Mouse (Mus musculus): ENCODE results near the gene Kcna4. TPM values are rescaled to one million over a fixed set of nuclear protein-coding genes. Genes with fewer than 3 reads are reported as not detected.

The Kcna4 gene
- 6.6 and 6.8 TPM in 2 replicates for polyA plus RNA-seq (2015; fragmentation: Nextera tagmentation; extraction: Ambion mirVana)

- Histone ChIP-seq H3K27me3 (replicated peaks) (peaks cover 10% of the 10 kb centered on the region), H3K9ac (peak within 1 kb of the TSS; percentile 83), H3K9me3 (no peaks in the 10 kb centered on the region), H3K36me3 (peaks cover 12% of the 10 kb centered on the region), H3K4me2 (peak within 1 kb of the TSS; percentile 71), H3K4me1 (0 out of 2 replicates have a peak, but pooled peaks cover 13% of the 10 kb centered on the region), H3K27ac (replicated peaks) (peak within 1 kb of the TSS; percentile 64), H3K4me3 (peak within 1 kb of the TSS; percentile 66)
- 5% methylated on average over 24 of the region's 24 CpGs for WGBS
- ATAC-seq (ENCODE audit: extremely low read depth, insufficient number of reproducible peaks, low FRiP score, low TSS enrichment), result peak; percentile 82
Observed at GRCm38 (mm10) chr2:107289990-107290696, at the start of gene Kcna4. Kcna4 (plus strand) TSS chr2:107290639.

GRCm38 (mm10) chr2:107258091-107258490 is 32.3 kb upstream of the Kcna4 start:
- no peaks in the 10 kb centered on the region for H3K27me3 ChIP-seq (replicated peaks)
- H3K9me3 ChIP-seq, result no peaks in the 10 kb centered on the region
- 0 out of 2 replicates have a peak, but pooled peaks cover 6% of the 10 kb centered on the region for H3K4me1 ChIP-seq
- ATAC-seq (ENCODE audit: extremely low read depth, insufficient number of reproducible peaks, low FRiP score, low TSS enrichment), result no peak
- H3K9ac ChIP-seq, result no peak overlapping the region
- WGBS, result 45% methylated on average over 3 of the region's 3 CpGs
- no peak overlapping the region for H3K27ac ChIP-seq (replicated peaks)
- H3K4me2 ChIP-seq, result no peak overlapping the region
- no peaks in the 10 kb centered on the region for H3K36me3 ChIP-seq
- H3K4me3 ChIP-seq, result no peak overlapping the region

GRCm38 (mm10) chr2:107266251-107266650 is 24.2 kb upstream of the Kcna4 start:
- Histone ChIP-seq H3K4me3 (no peak overlapping the region), H3K4me1 (peaks cover 3% of the 10 kb centered on the region; the same call in 1 of the 2 replicates), H3K4me2 (no peak overlapping the region), H3K27me3 (replicated peaks) (no peaks in the 10 kb centered on the region), H3K27ac (replicated peaks) (no peak overlapping the region), H3K36me3 (no peaks in the 10 kb centered on the region), H3K9me3 (no peaks in the 10 kb centered on the region), H3K9ac (no peak overlapping the region)
- ATAC-seq (ENCODE audit: extremely low read depth, insufficient number of reproducible peaks, low FRiP score, low TSS enrichment), result no peak
- 57% methylated on average over 2 of the region's 2 CpGs for WGBS

GRCm38 (mm10) chr2:107270050-107270449 is 20.4 kb upstream of the Kcna4 start:
- whole genome bisulfite sequencing, result 69% methylated on average over 3 of the region's 3 CpGs
- Histone ChIP-seq H3K9me3 (no peaks in the 10 kb centered on the region), H3K9ac (no peak overlapping the region), H3K4me2 (no peak overlapping the region), H3K4me3 (no peak overlapping the region), H3K27ac (replicated peaks) (no peak overlapping the region), H3K27me3 (replicated peaks) (no peaks in the 10 kb centered on the region), H3K4me1 (peaks cover 3% of the 10 kb centered on the region; the same call in 1 of the 2 replicates), H3K36me3 (no peaks in the 10 kb centered on the region)
- ATAC-seq (ENCODE audit: extremely low read depth, insufficient number of reproducible peaks, low FRiP score, low TSS enrichment), result no peak

- ATAC-seq (ENCODE audit: extremely low read depth, insufficient number of reproducible peaks, low FRiP score, low TSS enrichment), result no peak
- Histone ChIP-seq H3K27me3 (replicated peaks) (peaks cover 10% of the 10 kb centered on the region), H3K4me1 (0 out of 2 replicates have a peak, but pooled peaks cover 13% of the 10 kb centered on the region), H3K4me3 (peak overlapping the region; percentile 66), H3K9ac (peak overlapping the region; percentile 83), H3K36me3 (peaks cover 17% of the 10 kb centered on the region), H3K4me2 (peak overlapping the region; percentile 71), H3K27ac (replicated peaks) (peak overlapping the region; percentile 64), H3K9me3 (no peaks in the 10 kb centered on the region)
- under 1% methylated on average over 12 of the region's 12 CpGs for WGBS
Observed at GRCm38 (mm10) chr2:107290697-107291019, 219 bp downstream of the Kcna4 start.

GRCm38 (mm10) chr2:107291142-107291541 is 703 bp downstream of the Kcna4 start:
- H3K4me3 ChIP-seq, result peak overlapping the region; percentile 66
- H3K9me3 ChIP-seq, result no peaks in the 10 kb centered on the region
- H3K36me3 ChIP-seq, result peaks cover 22% of the 10 kb centered on the region
- WGBS, result 4% methylated on average over 16 of the region's 16 CpGs
- H3K9ac ChIP-seq, result peak overlapping the region; percentile 83
- H3K4me1 ChIP-seq, result 0 out of 2 replicates have a peak, but pooled peaks cover 13% of the 10 kb centered on the region
- peaks cover 10% of the 10 kb centered on the region for H3K27me3 ChIP-seq (replicated peaks)
- ATAC-seq (ENCODE audit: extremely low read depth, insufficient number of reproducible peaks, low FRiP score, low TSS enrichment), result no peak
- peak overlapping the region; percentile 71 for H3K4me2 ChIP-seq
- peak overlapping the region; percentile 64 for H3K27ac ChIP-seq (replicated peaks)

GRCm38 (mm10) chr2:107294521-107294920 is 4.1 kb downstream of the Kcna4 start:
- Histone ChIP-seq H3K4me3 (no peak overlapping the region), H3K4me1 (0 out of 2 replicates have a peak, but pooled peaks cover 13% of the 10 kb centered on the region), H3K27me3 (replicated peaks) (peaks cover 6% of the 10 kb centered on the region), H3K27ac (replicated peaks) (no peak overlapping the region), H3K9ac (no peak overlapping the region), H3K4me2 (no peak overlapping the region), H3K9me3 (no peaks in the 10 kb centered on the region), H3K36me3 (peaks cover 32% of the 10 kb centered on the region)
- no peak for ATAC-seq (ENCODE audit: extremely low read depth, insufficient number of reproducible peaks, low FRiP score, low TSS enrichment)
- WGBS, result 84% methylated on average over 7 of the region's 7 CpGs

- Histone ChIP-seq H3K4me3 (no peak overlapping the region), H3K27ac (replicated peaks) (no peak overlapping the region), H3K36me3 (0 out of 2 replicates have a peak, but pooled peaks cover 3% of the 10 kb centered on the region)
Observed at GRCm38 (mm10) chr2:107301886-107302285, 11.4 kb downstream of the Kcna4 start.

GRCm38 (mm10) chr2:107304707-107305106 is 14.3 kb downstream of the Kcna4 start:
- Histone ChIP-seq H3K9ac (peak overlapping the region; percentile 19; the same call in 1 of the 2 replicates), H3K4me2 (no peak overlapping the region), H3K4me1 (peaks cover 26% of the 10 kb centered on the region), H3K27ac (replicated peaks) (peak overlapping the region; percentile 76), H3K4me3 (no peak overlapping the region), H3K36me3 (peaks cover 2% of the 10 kb centered on the region; the same call in 1 of the 2 replicates), H3K9me3 (no peaks in the 10 kb centered on the region), H3K27me3 (replicated peaks) (no peaks in the 10 kb centered on the region)
- ATAC-seq (ENCODE audit: extremely low read depth, insufficient number of reproducible peaks, low FRiP score, low TSS enrichment), result no peak
- WGBS, result 27% methylated on average over 3 of the region's 3 CpGs

More at GRCm38 (mm10) chr2:107301886-107302285, 11.4 kb downstream of the Kcna4 start:
- no peaks in the 10 kb centered on the region for H3K9me3 ChIP-seq
- no peak for ATAC-seq (ENCODE audit: extremely low read depth, insufficient number of reproducible peaks, low FRiP score, low TSS enrichment)
- H3K4me1 ChIP-seq, result peaks cover 23% of the 10 kb centered on the region
- H3K27me3 ChIP-seq (replicated peaks), result no peaks in the 10 kb centered on the region
- no peak overlapping the region for H3K4me2 ChIP-seq
- no peak overlapping the region for H3K9ac ChIP-seq
- 83% methylated on average over 4 of the region's 4 CpGs for WGBS

GRCm38 (mm10) chr2:107306077-107306476 is 15.6 kb downstream of the Kcna4 start:
- WGBS, result 41% methylated on average over 4 of the region's 4 CpGs
- Histone ChIP-seq H3K27ac (replicated peaks) (peak overlapping the region; percentile 76), H3K9me3 (no peaks in the 10 kb centered on the region), H3K4me3 (no peak overlapping the region), H3K4me1 (peaks cover 26% of the 10 kb centered on the region), H3K36me3 (peaks cover 5% of the 10 kb centered on the region; the same call in 1 of the 2 replicates), H3K27me3 (replicated peaks) (no peaks in the 10 kb centered on the region), H3K9ac (no peak overlapping the region), H3K4me2 (peak overlapping the region; percentile 51)
- no peak for ATAC-seq (ENCODE audit: extremely low read depth, insufficient number of reproducible peaks, low FRiP score, low TSS enrichment)

GRCm38 (mm10) chr2:107318636-107319035 is 28.2 kb downstream of the Kcna4 start:
- H3K4me3 ChIP-seq, result no peak overlapping the region
- H3K36me3 ChIP-seq, result no peaks in the 10 kb centered on the region
- no peaks in the 10 kb centered on the region for H3K9me3 ChIP-seq
- no peak for ATAC-seq (ENCODE audit: extremely low read depth, insufficient number of reproducible peaks, low FRiP score, low TSS enrichment)
- no peaks in the 10 kb centered on the region for H3K27me3 ChIP-seq (replicated peaks)
- H3K9ac ChIP-seq, result no peak overlapping the region
- H3K4me2 ChIP-seq, result no peak overlapping the region
- peaks cover 13% of the 10 kb centered on the region for H3K4me1 ChIP-seq
- no peak overlapping the region for H3K27ac ChIP-seq (replicated peaks)
